ENCODE assay signal across 13 mouse cellular contexts in the genomic region with DNA sequence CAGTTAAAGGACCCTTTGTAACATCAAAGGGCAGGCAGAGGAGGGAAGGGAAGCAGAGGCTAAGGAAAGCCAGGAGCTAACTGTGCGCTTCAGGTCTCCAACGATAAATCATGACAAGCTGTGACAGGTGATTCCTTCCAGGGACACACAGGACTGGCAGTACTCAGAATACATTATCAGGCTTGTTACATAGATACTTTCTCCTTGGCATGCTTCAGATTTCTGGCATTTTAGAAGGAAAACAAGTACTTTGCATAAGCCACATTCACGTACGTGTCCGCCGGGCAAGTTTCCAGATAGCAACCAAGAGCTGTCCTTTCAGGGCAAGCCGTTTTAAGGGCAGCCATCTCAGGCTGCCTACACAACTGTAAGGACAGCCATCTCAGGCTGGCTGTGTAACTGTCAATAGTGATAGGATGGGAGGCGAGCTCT. TPM values are rescaled to one million over a fixed set of nuclear protein-coding genes. Genes with fewer than 3 reads are reported as not detected.
A peak's percentile ranks its signal among the peaks of the same experiment; 100 is the strongest.
DNase-seq lines count a peak whose midpoint lies in the region; ATAC-seq lines count a peak whose summit lies in the region.
"Had no signal": no experiment of that assay in that cellular context is flagged by ENCODE, and none has a peak within 500 bp of the region (broad histone marks: within the 10 kb centered on the region; RNA-seq: fewer than 3 reads in every experiment).

No protein-coding gene starts in this region.

- ATAC-seq in heart, embryonic 11.5 days (replicated peaks; ENCODE audit: insufficient number of reproducible peaks, low FRiP score, low TSS enrichment), result no peak
- ATAC-seq in midbrain, embryonic 14.5 days (ENCODE audit: low FRiP score, low TSS enrichment), result no peak
- no peak for ATAC-seq in midbrain, embryonic 13.5 days
- ATAC-seq in neural tube, embryonic 13.5 days (ENCODE audit: low read depth), result peak; percentile 59
- ATAC-seq: CD4-positive, CD25-positive, alpha-beta regulatory T cell, adult 4 months had no signal

- no peak overlapping the region for H3K4me2 ChIP-seq in heart, embryonic 11.5 days
- no peak overlapping the region for H3K4me2 ChIP-seq in midbrain, embryonic 14.5 days (ENCODE audit: low read length)
- no peak overlapping the region for H3K4me2 ChIP-seq in midbrain, embryonic 13.5 days (replicated peaks)
- no peak overlapping the region for H3K4me2 ChIP-seq in neural tube, embryonic 13.5 days
- H3K4me2 ChIP-seq: embryonic facial prominence, embryonic 12.5 days; liver, embryonic 15.5 days had no signal

- H3K9ac ChIP-seq in heart, embryonic 11.5 days (ENCODE audit: low read depth, low read length), result no peak overlapping the region
- H3K9ac ChIP-seq in midbrain, embryonic 14.5 days (replicated peaks; ENCODE audit: low read length), result no peak overlapping the region
- no peak overlapping the region for H3K9ac ChIP-seq in midbrain, embryonic 13.5 days (replicated peaks)
- no peak overlapping the region for H3K9ac ChIP-seq in neural tube, embryonic 13.5 days
- H3K9ac ChIP-seq: embryonic facial prominence, embryonic 12.5 days; liver, embryonic 15.5 days had no signal

- WGBS in heart, embryonic 11.5 days (ENCODE audit: insufficient replicate concordance), result 40% methylated on average over 8 of the region's 8 CpGs
- WGBS in midbrain, embryonic 14.5 days, result 72% methylated on average over 8 of the region's 8 CpGs
- WGBS in midbrain, embryonic 13.5 days, result 84% methylated on average over 8 of the region's 8 CpGs
- WGBS in embryonic facial prominence, embryonic 10.5 days, result 85% methylated on average over 8 of the region's 8 CpGs
- WGBS in neural tube, embryonic 13.5 days, result 51% methylated on average over 8 of the region's 8 CpGs

- no peaks in the 10 kb centered on the region for H3K36me3 ChIP-seq in heart, embryonic 11.5 days (ENCODE audit: control insufficient read depth, insufficient read depth, low read length)
- H3K36me3 ChIP-seq in midbrain, embryonic 14.5 days (ENCODE audit: control insufficient read depth, insufficient read depth, low read length), result no peaks in the 10 kb centered on the region
- H3K36me3 ChIP-seq in midbrain, embryonic 13.5 days, result no peaks in the 10 kb centered on the region
- H3K36me3 ChIP-seq in embryonic facial prominence, embryonic 10.5 days (replicated peaks), result no peaks in the 10 kb centered on the region
- no peaks in the 10 kb centered on the region for H3K36me3 ChIP-seq in neural tube, embryonic 13.5 days
- H3K36me3 ChIP-seq: embryonic facial prominence, embryonic 12.5 days; liver, embryonic 15.5 days had no signal

- no peak for DNase-seq in heart, postnatal 25 days (ENCODE audit: low spot score)
- peak; percentile 18 for DNase-seq in midbrain, embryonic 14.5 days
- DNase-seq in embryonic facial prominence, embryonic 10.5 days (ENCODE audit: low spot score), result peak; percentile 7
- DNase-seq in thymus, postnatal 10 days (ENCODE audit: low spot score in 2 of 2), result no peak
- DNase-seq in B cell, adult 2 months, result no peak
- DNase-seq: right cerebral cortex, postnatal 25 days had no signal

- peaks cover 11% of the 10 kb centered on the region for H3K4me1 ChIP-seq in heart, embryonic 11.5 days (ENCODE audit: control insufficient read depth, insufficient read depth, low read length)
- H3K4me1 ChIP-seq in midbrain, embryonic 14.5 days (ENCODE audit: control insufficient read depth, insufficient read depth, low read length), result no peaks in the 10 kb centered on the region
- H3K4me1 ChIP-seq in midbrain, embryonic 13.5 days (replicated peaks), result no peaks in the 10 kb centered on the region
- H3K4me1 ChIP-seq in embryonic facial prominence, embryonic 10.5 days, result no peaks in the 10 kb centered on the region
- peaks cover 15% of the 10 kb centered on the region for H3K4me1 ChIP-seq in neural tube, embryonic 13.5 days (replicated peaks)
- H3K4me1 ChIP-seq: embryonic facial prominence, embryonic 12.5 days; liver, embryonic 15.5 days had no signal

- peak overlapping the region; percentile 17; the same call in 1 of the 2 replicates for H3K27ac ChIP-seq in heart, embryonic 11.5 days (ENCODE audit: low read depth, low read length)
- H3K27ac ChIP-seq in midbrain, embryonic 14.5 days (replicated peaks; ENCODE audit: low read depth, low read length), result no peak overlapping the region
- H3K27ac ChIP-seq in midbrain, embryonic 13.5 days, result no peak overlapping the region
- no peak overlapping the region for H3K27ac ChIP-seq in embryonic facial prominence, embryonic 10.5 days (replicated peaks)
- no peak overlapping the region for H3K27ac ChIP-seq in neural tube, embryonic 13.5 days (replicated peaks)
- H3K27ac ChIP-seq: embryonic facial prominence, embryonic 12.5 days; liver, embryonic 15.5 days had no signal

- H3K27me3 ChIP-seq in heart, embryonic 11.5 days (ENCODE audit: control insufficient read depth, insufficient read depth, low read length), result no peaks in the 10 kb centered on the region
- H3K27me3 ChIP-seq in midbrain, embryonic 14.5 days (ENCODE audit: control insufficient read depth, insufficient read depth, low read length), result no peaks in the 10 kb centered on the region
- no peaks in the 10 kb centered on the region for H3K27me3 ChIP-seq in midbrain, embryonic 13.5 days
- H3K27me3 ChIP-seq in embryonic facial prominence, embryonic 10.5 days (replicated peaks; ENCODE audit: low read depth, poor library complexity, severe bottlenecking), result no peaks in the 10 kb centered on the region
- H3K27me3 ChIP-seq in neural tube, embryonic 13.5 days, result no peaks in the 10 kb centered on the region
- H3K27me3 ChIP-seq: embryonic facial prominence, embryonic 12.5 days; liver, embryonic 15.5 days had no signal

- no peak overlapping the region for H3K4me3 ChIP-seq in heart, embryonic 11.5 days (ENCODE audit: low read depth, low read length)
- no peak overlapping the region for H3K4me3 ChIP-seq in midbrain, embryonic 14.5 days (replicated peaks; ENCODE audit: low read depth, low read length)
- no peak overlapping the region for H3K4me3 ChIP-seq in midbrain, embryonic 13.5 days (replicated peaks)
- no peak overlapping the region for H3K4me3 ChIP-seq in embryonic facial prominence, embryonic 10.5 days
- no peak overlapping the region for H3K4me3 ChIP-seq in neural tube, embryonic 13.5 days
- H3K4me3 ChIP-seq: embryonic facial prominence, embryonic 12.5 days; liver, embryonic 15.5 days had no signal

- no peaks in the 10 kb centered on the region for H3K9me3 ChIP-seq in heart, embryonic 11.5 days (replicated peaks; ENCODE audit: control insufficient read depth, low read length)
- H3K9me3 ChIP-seq in midbrain, embryonic 14.5 days (ENCODE audit: control insufficient read depth, low read length), result no peaks in the 10 kb centered on the region
- H3K9me3 ChIP-seq in midbrain, embryonic 13.5 days, result no peaks in the 10 kb centered on the region
- H3K9me3 ChIP-seq in embryonic facial prominence, embryonic 10.5 days, result no peaks in the 10 kb centered on the region
- H3K9me3 ChIP-seq in neural tube, embryonic 13.5 days, result no peaks in the 10 kb centered on the region
- H3K9me3 ChIP-seq: embryonic facial prominence, embryonic 12.5 days; liver, embryonic 15.5 days had no signal

- intact Hi-C loops in heart, postnatal 25 days (cut with DNase I), result no loop called here

RNA-seq across cellular contexts. Expression of gene Tgm3, which starts 56.9 kb away (rescaled TPM):
- polyA plus RNA-seq in heart, embryonic 11.5 days (2014; fragmentation: Nextera tagmentation; extraction: Ambion mirVana), result 0.06 TPM in 1 of 2 replicates, not detected in the other
- total RNA-seq in heart, postnatal 25 days (2021), result under 1 TPM in 1 of 2 experiments, not detected in 1; 0.05 TPM
- 0.08 TPM in 1 of 2 replicates, not detected in the other for polyA plus RNA-seq in midbrain, embryonic 14.5 days (2014; fragmentation: Nextera tagmentation; extraction: Ambion mirVana)
- polyA plus RNA-seq in midbrain, embryonic 13.5 days (2015; fragmentation: Nextera tagmentation; extraction: Ambion mirVana), result not detected in 2 replicates
- not detected in 2 replicates for polyA plus RNA-seq in embryonic facial prominence, embryonic 10.5 days (2016; fragmentation: Nextera tagmentation; extraction: Ambion mirVana)
- 0.07 TPM in 1 of 2 replicates, not detected in the other for polyA plus RNA-seq in neural tube, embryonic 13.5 days (2015; fragmentation: Nextera tagmentation; extraction: Ambion mirVana)
- polyA plus RNA-seq: CD4-positive, CD25-positive, alpha-beta regulatory T cell, adult 4 months; embryonic facial prominence, embryonic 12.5 days; intestine, embryonic 14.5 days; liver, embryonic 15.5 days had no signal

Comparison
In these comparisons a context has a peak if more than half of its experiments do, and no peak if none do; other contexts are left out.
1. DNase-seq: peak in midbrain, embryonic 14.5 days (single experiment) and embryonic facial prominence, embryonic 10.5 days (single experiment); none in heart, postnatal 25 days (single experiment), thymus, postnatal 10 days (0 of 2) and B cell, adult 2 months (0 of 2).